Mouse (Mus musculus) urinary bladder, postnatal 25 days (tissue): ENCODE measurements around the gene Chd2.

ENCODE experiments used
- DNase-seq: peaks from one replicate; pipeline ENCODE4 v3.0.0; 2022; ENCODE audit warnings: low spot score

Gene Chd2

DNA sequence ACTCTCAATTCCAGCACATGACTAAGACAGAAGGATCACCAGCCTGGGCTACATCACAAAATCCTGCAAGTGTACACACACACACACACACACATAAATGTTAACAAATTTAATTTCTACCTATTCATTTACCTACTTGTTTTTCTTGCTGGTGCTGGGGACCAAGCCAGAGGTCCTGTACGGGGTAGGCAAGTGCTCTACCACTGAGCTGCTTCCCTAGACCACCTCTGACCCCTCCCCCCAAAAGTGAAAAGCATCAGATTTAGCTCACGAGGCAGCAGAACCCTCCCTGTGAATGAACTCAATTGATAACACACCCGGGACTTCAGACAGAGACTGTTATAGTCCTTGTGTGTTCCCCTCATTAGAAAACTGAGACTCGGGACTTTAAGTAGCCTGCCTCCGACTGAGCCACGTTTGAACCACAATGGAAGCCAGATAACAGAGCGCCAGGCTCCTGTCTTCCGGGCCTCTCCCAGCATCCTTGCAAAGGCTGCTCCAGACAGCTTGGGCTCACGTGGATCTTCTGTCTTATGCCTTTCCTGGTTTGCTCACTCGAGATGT, 19.9 kb upstream of the Chd2 start:
- DNase-seq, result no peak

DNA sequence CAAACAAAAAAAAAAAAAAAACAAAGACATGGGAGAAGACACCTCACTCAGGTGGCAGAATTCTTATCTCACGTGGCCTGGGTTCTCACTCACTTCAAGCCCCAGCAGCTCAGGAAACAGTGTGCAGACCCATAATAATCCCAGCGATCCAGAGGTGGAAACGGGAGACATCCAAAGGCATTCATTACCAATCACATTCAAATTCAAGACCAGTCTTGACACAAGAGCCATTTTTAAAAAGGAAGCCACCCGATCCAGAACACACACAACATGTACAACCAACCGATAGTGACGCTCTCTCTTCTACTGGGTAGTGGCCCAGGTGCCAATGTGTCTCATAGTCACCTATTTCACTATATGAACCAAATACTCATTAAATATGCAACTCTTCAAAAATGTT, 19.2 kb upstream of the Chd2 start:
- DNase-seq, result no peak

GRCm38 (mm10) chr7:73559853-73560190, 18.2 kb upstream of the Chd2 start:
- DNase-seq, result no peak

DNA sequence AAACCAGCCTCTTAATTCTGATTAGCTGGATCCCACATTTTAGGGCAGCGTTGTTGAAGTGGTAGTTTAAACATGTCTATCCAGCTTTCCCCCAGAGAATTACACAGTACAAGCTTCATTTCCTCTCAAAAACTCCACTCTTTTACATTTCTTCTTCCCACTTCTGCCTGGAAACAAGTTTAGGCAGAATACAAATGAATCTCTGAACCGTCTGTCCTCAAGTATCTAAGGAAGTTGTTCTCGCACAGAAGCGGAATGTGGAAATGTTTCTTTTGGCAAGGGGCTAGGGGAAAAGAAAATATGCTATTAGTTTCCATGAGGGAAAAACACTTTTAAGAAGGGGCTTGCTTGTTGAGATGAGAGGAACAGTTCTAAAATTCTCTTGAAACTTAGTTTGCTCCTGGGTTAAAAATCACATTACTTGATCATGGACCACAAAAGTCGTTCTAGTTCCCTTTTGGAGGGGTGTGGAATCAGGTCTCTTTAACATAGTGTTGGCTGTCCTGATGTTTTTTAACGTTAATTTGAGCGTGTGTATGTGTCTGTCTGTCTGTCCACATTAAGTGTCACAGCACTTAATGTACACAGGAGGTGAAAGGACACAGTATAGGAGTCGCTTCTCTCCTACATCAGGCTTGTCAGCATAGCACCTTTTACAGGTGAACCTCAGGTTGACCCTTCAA, 17.7 kb upstream of the Chd2 start:
- no peak for DNase-seq

GRCm38 (mm10) chr7:73558293-73559169, 16.9 kb upstream of the Chd2 start:
- DNase-seq, result peak; percentile 98

DNA sequence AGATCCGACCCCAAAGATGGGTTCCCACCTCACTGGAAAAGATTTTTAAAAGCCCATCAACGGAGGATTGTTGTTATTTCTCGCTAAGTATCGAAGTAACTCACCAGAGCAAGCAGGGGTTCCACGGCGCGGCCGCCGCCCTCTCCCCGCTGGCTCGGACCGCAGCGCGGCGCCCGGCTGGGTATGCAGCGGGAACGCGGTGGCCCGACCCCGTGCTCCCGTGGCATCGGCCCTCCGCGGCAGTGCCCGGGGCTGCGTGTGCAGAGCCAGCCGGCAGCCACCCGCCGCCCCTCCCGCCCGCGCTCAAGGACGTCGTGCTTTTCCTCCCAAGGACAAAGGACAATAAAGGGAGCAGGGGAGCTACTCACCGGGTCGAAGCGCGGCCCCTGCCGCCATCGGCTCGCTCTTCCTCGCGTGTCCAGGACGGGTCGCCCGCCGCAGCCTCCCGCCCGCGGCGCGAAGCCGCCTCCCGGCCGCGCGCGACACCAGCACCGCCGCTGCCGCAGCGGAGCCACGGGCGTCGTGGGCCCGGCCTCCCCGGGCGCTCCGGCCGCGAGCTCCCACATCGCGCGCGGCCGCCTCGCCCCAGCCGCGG, 16.1 kb upstream of the Chd2 start:
- DNase-seq, result no peak

DNA sequence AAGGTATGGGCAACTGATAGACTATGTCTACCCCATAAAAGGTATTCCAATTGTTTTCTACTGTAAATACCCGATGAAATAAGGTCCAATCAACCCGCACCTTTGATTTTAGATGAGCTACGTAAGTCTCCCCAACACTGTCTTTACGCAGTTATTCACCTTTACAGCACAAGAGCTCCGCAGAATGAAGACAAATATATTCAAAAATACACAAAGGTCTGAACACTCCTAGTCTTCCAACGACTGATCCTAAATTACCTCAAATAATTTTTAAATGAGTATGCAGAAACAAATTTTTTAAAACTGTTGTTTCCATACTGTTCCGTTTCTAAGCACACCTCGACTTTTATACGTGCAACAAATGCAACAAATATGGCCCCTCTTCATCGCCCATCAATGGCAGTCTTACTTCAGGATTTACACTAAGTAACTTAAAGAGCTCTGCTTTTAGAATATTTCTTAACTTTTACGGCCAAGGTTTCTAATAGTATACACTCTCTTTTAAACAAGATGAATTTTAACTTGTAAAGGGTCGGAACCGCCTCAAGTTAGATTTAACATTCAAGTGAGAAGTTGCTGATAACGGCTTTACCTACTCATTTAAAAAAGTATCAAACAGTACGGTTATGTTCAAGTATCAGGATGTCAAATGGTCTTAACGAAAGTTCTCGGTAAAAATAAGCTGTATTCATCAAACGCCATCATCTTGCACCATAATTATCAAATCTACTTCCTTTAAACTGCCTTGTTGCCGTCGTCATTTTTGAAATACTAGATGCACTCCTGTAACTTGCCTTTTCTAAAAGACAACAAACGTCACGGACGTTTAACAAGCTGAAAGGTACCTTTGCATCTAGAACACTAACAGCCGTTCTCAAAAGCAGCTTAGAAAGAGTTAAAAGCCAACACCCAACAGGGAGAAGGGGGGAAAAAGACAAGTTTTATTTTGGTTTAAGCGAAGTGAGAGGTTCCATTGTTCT, 15.3 kb upstream of the Chd2 start:
- DNase-seq, result no peak

- DNase-seq, result no peak
Observed at GRCm38 (mm10) chr7:73555918-73556580, 14.4 kb upstream of the Chd2 start.

DNA sequence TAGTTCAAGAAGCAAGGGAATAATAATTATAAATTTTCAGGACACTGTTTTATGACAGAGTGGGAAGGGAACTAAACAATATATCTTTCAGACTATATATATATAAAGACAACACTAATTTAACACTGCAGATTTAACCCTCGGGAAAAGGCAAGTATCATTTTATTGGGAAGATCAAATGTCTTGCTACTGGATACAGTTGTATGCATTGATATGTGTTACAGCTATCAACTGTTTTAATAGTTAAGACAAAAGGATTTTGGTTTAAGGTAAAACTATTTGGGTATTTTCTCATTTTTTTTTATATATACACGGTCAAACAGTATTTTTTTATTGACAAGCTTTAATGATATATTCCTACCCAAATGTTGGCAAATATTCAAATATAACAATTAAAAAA, 13.2 kb upstream of the Chd2 start:
- no peak for DNase-seq

DNA sequence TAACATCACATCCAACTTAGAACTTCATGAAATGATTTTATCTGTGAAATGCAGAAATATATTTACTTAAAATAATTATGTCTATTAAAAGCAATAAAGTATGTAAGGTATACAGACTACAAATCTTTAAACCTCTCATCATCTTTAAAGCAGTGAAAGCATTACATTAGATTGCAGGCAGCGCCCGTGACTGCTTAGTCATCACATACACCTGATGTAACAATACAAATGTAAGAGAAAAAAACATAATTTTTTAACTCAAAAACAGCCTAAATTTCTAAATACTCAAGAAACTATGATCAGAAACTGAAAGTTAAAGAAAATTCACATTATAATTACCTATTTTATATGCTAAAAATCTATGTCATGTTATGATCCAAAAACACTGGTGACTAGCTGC, 11.5 kb upstream of the Chd2 start:
- DNase-seq, result no peak

- DNase-seq, result no peak
Observed at GRCm38 (mm10) chr7:73552054-73552750, 10.6 kb upstream of the Chd2 start.

DNA sequence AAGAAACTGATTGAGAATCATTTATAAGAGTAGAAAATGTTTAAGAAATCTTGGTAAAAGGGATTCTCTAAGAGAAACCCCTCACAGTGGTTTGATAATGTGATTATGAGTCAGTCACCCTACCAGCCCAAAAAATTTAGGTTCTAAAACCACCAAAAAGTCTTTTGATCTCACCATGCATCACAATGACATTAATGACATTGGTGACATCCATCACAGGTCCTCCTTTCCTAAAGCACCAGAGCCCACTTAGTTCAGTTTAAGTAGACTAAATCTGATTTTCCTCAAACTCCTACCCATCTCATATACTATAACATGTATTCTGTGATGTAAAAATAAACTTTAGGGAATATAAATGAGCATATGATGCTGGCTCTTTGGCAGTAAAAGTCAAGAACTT, 9.7 kb upstream of the Chd2 start:
- no peak for DNase-seq

DNA sequence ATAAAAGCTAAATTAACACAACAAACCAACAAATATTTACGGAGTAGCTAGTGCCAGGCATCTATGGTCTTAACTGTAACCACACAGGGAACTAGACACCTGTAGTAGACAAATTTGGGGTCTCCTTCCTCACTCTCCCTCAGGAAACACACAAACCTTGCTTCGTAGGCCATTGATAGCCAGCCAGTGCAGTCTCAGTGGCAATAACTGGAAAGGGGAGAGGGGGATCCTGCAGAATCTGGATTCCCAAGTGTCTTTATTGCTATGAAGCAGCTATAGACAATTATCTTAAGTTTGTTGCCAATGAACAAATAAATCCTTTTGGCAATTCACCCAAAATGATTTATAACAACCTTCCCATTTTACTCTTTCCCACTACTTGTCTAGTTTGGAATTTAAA, 6.4 kb upstream of the Chd2 start:
- DNase-seq, result no peak

DNA sequence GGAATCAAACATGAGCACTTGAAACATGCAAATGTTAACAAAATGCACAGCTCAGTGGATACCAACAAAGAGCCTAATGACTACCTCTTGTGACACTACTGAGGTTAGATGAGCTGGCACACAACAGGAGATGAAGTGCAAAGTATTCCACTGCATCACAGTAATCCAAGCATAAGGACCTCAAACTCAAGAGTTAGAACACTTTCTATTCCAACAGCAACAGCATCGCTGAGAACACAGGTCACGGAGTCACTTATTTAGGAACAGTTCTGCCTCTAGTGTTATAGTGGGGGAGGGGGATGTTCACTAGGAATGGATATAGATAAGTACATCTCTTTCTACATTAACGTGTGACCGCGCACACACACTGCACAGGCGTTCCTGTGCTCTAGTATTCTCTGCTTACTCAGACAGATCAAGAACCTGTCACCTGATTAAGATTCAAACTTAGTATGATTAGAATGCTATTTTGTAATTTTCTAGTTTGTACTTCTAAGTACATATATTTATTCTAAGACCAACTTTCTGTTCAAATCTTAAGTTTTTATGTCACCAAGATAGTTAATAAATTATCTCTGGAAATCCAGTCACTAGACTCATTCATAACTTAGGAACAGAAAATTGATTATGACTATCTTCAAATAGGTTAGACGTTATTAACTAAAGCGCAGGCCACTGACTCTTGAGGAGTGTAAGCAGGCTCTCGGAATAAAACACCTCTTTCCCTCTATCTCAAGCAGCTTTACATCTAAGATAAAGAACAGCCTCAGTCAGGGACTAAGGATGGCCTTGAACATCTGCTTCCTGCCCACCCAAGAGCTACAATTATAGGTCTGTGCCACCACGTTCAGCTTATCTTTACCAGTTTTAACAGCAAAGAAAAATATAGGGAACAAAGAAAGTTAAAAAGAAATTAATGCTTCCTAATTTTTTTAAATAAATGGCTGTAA, 5.2 kb upstream of the Chd2 start:
- no peak for DNase-seq

GRCm38 (mm10) chr7:73545004-73545403, 3.4 kb upstream of the Chd2 start:
- no peak for DNase-seq

DNA sequence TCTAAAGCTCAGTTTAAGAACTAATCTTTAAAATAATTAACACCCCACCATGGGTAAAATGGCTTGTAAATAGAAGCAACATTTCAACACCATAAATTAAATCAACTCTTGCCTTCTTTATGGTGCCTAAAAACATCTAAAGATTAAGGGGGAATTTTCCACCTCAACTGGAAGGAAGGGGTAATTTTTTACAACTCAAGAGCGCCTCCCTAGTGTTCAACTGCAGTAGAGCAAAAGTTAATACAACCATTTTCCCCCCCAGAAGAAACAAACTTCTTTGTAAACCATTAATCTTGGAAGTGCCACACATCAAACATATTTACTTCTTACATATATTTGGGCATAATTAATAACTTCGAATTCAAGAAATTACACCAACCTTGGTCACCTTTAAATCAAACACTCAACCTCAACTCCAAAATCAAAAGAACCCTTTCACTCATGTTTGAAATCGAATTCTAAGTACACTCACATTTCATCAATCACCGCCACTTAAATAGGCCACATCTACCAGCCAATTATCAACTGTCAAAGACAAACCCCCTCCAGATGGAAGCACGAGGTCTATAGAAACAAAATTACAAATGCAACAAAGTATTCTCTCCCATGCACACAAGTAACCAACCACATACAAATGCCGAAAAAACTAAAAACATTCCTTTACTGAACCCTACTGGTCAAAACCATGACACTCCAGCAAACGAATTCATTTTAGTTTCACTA, 662 bp upstream of the Chd2 start:
- DNase-seq, result no peak

- no peak for DNase-seq
Observed at GRCm38 (mm10) chr7:73541079-73541390, 595 bp downstream of the Chd2 start.

- no peak for DNase-seq
Observed at GRCm38 (mm10) chr7:73540202-73541078, 1.2 kb downstream of the Chd2 start.
